15 mouse cellular contexts compared by ENCODE assay signal in the genomic region with DNA sequence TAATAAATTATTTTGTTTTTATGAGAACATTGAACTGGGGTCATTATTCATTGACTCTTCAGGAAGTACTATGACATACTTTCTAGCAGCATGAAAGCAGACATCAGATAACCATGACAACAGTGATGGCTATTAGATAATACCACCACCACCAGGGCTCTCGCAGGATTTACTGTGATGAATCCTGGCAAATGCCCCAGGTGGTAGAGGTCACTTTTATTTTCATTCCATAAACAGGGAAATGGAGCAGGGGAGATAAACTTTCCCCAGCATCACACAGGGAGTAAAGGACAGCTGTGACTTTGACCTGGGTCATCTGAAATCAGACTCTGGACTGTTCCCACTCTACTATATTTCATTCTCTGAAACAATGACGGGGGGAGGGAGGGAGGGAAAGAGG.
A peak's percentile ranks its signal among the peaks of the same experiment; 100 is the strongest.
DNase-seq lines count a peak whose midpoint lies in the region; ATAC-seq lines count a peak whose summit lies in the region.
"Had no signal": no experiment of that assay in that cellular context is flagged by ENCODE, and none has a peak within 500 bp of the region (broad histone marks: within the 10 kb centered on the region; RNA-seq: fewer than 3 reads in every experiment).

No protein-coding gene starts in this region.

- H3K4me1 ChIP-seq in hindbrain, embryonic 10.5 days (replicated peaks) = peaks cover 8% of the 10 kb centered on the region; the same call in 1 of the 2 replicates
- H3K4me1 ChIP-seq in hindbrain, embryonic 16.5 days (ENCODE audit: control insufficient read depth, insufficient read depth, low read depth, low read length) = no peaks in the 10 kb centered on the region
- H3K4me1 ChIP-seq in kidney, embryonic 15.5 days = 0 out of 2 replicates have a peak, but pooled peaks cover 3% of the 10 kb centered on the region

- H3K4me2 ChIP-seq in hindbrain, embryonic 16.5 days (ENCODE audit: low read length) = no peak overlapping the region
- H3K4me2 ChIP-seq in kidney, embryonic 15.5 days = no peak overlapping the region

- H3K27me3 ChIP-seq in hindbrain, embryonic 10.5 days (ENCODE audit: insufficient read depth, poor library complexity, severe bottlenecking) = no peaks in the 10 kb centered on the region
- no peaks in the 10 kb centered on the region for H3K27me3 ChIP-seq in hindbrain, embryonic 16.5 days (replicated peaks; ENCODE audit: control insufficient read depth, insufficient read depth, low read length)
- H3K27me3 ChIP-seq in kidney, embryonic 15.5 days = no peaks in the 10 kb centered on the region

- intact Hi-C loops in left cerebral cortex, postnatal 14 days (cut with DNase I) = loop anchor here (10.0 kb wide), 2 partner anchors 143 to 367 kb away; no protein-coding TSS in a partner anchor

- ATAC-seq in hindbrain, embryonic 16.5 days = no peak
- ATAC-seq in kidney, embryonic 15.5 days (replicated peaks; ENCODE audit: low FRiP score) = peak; percentile 90
- ATAC-seq: intestine, embryonic 16.5 days had no signal

- H3K36me3 ChIP-seq in hindbrain, embryonic 10.5 days = no peaks in the 10 kb centered on the region
- H3K36me3 ChIP-seq in hindbrain, embryonic 16.5 days (ENCODE audit: control insufficient read depth, insufficient read depth, low read length) = no peaks in the 10 kb centered on the region
- no peaks in the 10 kb centered on the region for H3K36me3 ChIP-seq in kidney, embryonic 15.5 days
- H3K36me3 ChIP-seq: G1E had no signal

- 33% methylated on average over 2 of the region's 2 CpGs for WGBS in hindbrain, embryonic 10.5 days
- 29% methylated on average over 2 of the region's 2 CpGs for WGBS in hindbrain, embryonic 16.5 days
- 18% methylated on average over 1 of the region's 2 CpGs for WGBS in kidney, embryonic 15.5 days

- no peak overlapping the region for H3K9ac ChIP-seq in hindbrain, embryonic 16.5 days (ENCODE audit: low read depth, low read length)
- H3K9ac ChIP-seq in kidney, embryonic 15.5 days = no peak overlapping the region

- no peaks in the 10 kb centered on the region for H3K9me3 ChIP-seq in hindbrain, embryonic 10.5 days
- no peaks in the 10 kb centered on the region for H3K9me3 ChIP-seq in hindbrain, embryonic 16.5 days (ENCODE audit: control insufficient read depth, low read length)
- no peaks in the 10 kb centered on the region for H3K9me3 ChIP-seq in kidney, embryonic 15.5 days (replicated peaks)
- H3K9me3 ChIP-seq: G1E had no signal

- no peak overlapping the region for H3K27ac ChIP-seq in hindbrain, embryonic 10.5 days
- H3K27ac ChIP-seq in hindbrain, embryonic 16.5 days (ENCODE audit: low read depth, low read length) = no peak overlapping the region
- H3K27ac ChIP-seq in kidney, embryonic 15.5 days = no peak overlapping the region

- H3K4me3 ChIP-seq in hindbrain, embryonic 10.5 days = no peak overlapping the region
- H3K4me3 ChIP-seq in hindbrain, embryonic 16.5 days (ENCODE audit: low read length) = no peak overlapping the region
- H3K4me3 ChIP-seq in kidney, embryonic 15.5 days (replicated peaks) = no peak overlapping the region
- H3K4me3 ChIP-seq: heart, adult 2 months had no signal

- peak; percentile 8 for DNase-seq in hindbrain, embryonic 10.5 days (ENCODE audit: low spot score)
- DNase-seq in embryo, embryonic 11 days = peak; percentile 54
- peak; percentile 0 for DNase-seq in lung, postnatal 25 days (ENCODE audit: low spot score)
- DNase-seq in left cerebral cortex, postnatal 14 days (ENCODE audit: low spot score in 2 of 2) = no peak
- DNase-seq in gastrocnemius, postnatal 10 days = no peak
- DNase-seq in testis, postnatal 14 days (ENCODE audit: low spot score) = no peak
- DNase-seq: cerebellum, postnatal 14 days; heart, adult 2 months; heart, postnatal 4 days; layer of hippocampus, postnatal 36 days; liver had no signal

Comparison
In these comparisons a context has a peak if more than half of its experiments do, and no peak if none do; other contexts are left out.
1. DNase-seq: peak in hindbrain, embryonic 10.5 days (single experiment), embryo, embryonic 11 days (single experiment) and lung, postnatal 25 days (single experiment); none in left cerebral cortex, postnatal 14 days (0 of 2), gastrocnemius, postnatal 10 days (single experiment) and testis, postnatal 14 days (single experiment).